Mouse (Mus musculus) splenic B cell, adult 2 months (primary cell): ENCODE data around the gene 4833420G17Rik.
"Not testable (repeated sequence)": the region's sequence is repeated elsewhere in the genome, so short reads cannot be mapped to it uniquely, and the experiment has no call there.

ENCODE experiments used
- DNase-seq: peaks from one replicate; pipeline ENCODE4 v3.0.0-alpha.2; 2011; ENCODE audit warnings: low read depth, low spot score
- H3K27me3 ChIP-seq: 2 replicates; pipeline ENCODE4 v1.6.1; 2012; ENCODE audit warnings: mild to moderate bottlenecking, low read length, moderate library complexity, mixed read lengths; ENCODE audit not compliant: control insufficient read depth, poor library complexity, insufficient read depth, severe bottlenecking
- H3K36me3 ChIP-seq: 2 replicates; pipeline ENCODE4 v1.6.1; 2012; ENCODE audit warnings: mild to moderate bottlenecking, low read length, moderate library complexity, mixed read lengths; ENCODE audit not compliant: control insufficient read depth, poor library complexity, insufficient read depth, severe bottlenecking

4833420G17Rik gene

GRCm38 (mm10) chr13:119487880-119488580 lies 25.5 kb downstream of the 4833420G17Rik start, which contains the start of the genes Tmem267 and 3110070M22Rik:
Gene Tmem267, plus strand, starts transcription at chr13:119488039.
Gene 3110070M22Rik, minus strand, starts transcription at chr13:119488383.
- Histone ChIP-seq H3K27me3 (no peaks in the 10 kb centered on the region), H3K36me3 (no peaks in the 10 kb centered on the region; the same call in 1 of the 2 replicates)
- peak; percentile 90 for DNase-seq

GRCm38 (mm10) chr13:119492083-119492482 lies 29.5 kb downstream of the 4833420G17Rik start:
- not testable (repeated sequence) for DNase-seq, H3K27me3 ChIP-seq, H3K36me3 ChIP-seq

GRCm38 (mm10) chr13:119494938-119495337 lies 32.4 kb downstream of the 4833420G17Rik start:
- not testable (repeated sequence) for H3K27me3 ChIP-seq, DNase-seq

More at GRCm38 (mm10) chr13:119494938-119495337, 32.4 kb downstream of the 4833420G17Rik start:
- not testable (repeated sequence) for H3K36me3 ChIP-seq
